Mouse (Mus musculus) spleen, adult 2 months (tissue): Measurements from ENCODE around the gene L3mbtl3. TPM values are rescaled to one million over a fixed set of nuclear protein-coding genes. Genes with fewer than 3 reads are reported as not detected.

Experiments used
- DNase-seq, 2 experiments: peaks; one replicate each; pipeline versions ENCODE4 v3.0.0 to v3.0.0-alpha.2; 2012 to 2021; ENCODE audit warnings: low spot score in 2 of 2, low read depth in 1 of 2
- H3K27ac ChIP-seq: fragments of 200-500 bp; 2 replicates; pipeline ENCODE4 v1.5.1; 2012; ENCODE audit warnings: low read length, inconsistent platforms; ENCODE audit not compliant: insufficient read depth
- H3K27me3 ChIP-seq: fragments of 200-500 bp; 2 replicates; pipeline ENCODE4 v1.6.1; 2012; ENCODE audit warnings: mild to moderate bottlenecking, moderate library complexity, low read length, inconsistent platforms; ENCODE audit not compliant: control insufficient read depth, insufficient read depth
- H3K36me3 ChIP-seq: fragments of 200-500 bp; 2 replicates; pipeline ENCODE4 v1.6.1; 2012; ENCODE audit warnings: mild to moderate bottlenecking, low read length, inconsistent platforms; ENCODE audit not compliant: control insufficient read depth, insufficient read depth
- H3K4me1 ChIP-seq: fragments of 200-500 bp; 2 replicates; pipeline ENCODE4 v1.6.1; 2011; ENCODE audit warnings: inconsistent platforms; ENCODE audit not compliant: control insufficient read depth, insufficient read depth, insufficient read length
- H3K4me3 ChIP-seq: fragments of 200-500 bp; 2 replicates; pipeline ENCODE4 v1.5.1; 2011; ENCODE audit warnings: mild to moderate bottlenecking, inconsistent platforms; ENCODE audit not compliant: insufficient read depth, insufficient read length; ENCODE audit errors: extremely low read depth
- CTCF ChIP-seq: fragments of 200-500 bp; IDR thresholded peaks from 2 replicates; pipeline ENCODE4 v1.5.1; 2011; ENCODE audit warnings: mild to moderate bottlenecking, inconsistent platforms; ENCODE audit not compliant: insufficient read depth, insufficient read length, insufficient replicate concordance; ENCODE audit errors: extremely low read depth
- POLR2A ChIP-seq: fragments of 200-500 bp; IDR thresholded peaks from 2 replicates; pipeline ENCODE4 v1.6.1; 2011; ENCODE audit warnings: low read depth, low read length, inconsistent platforms
- WGBS: fragments of 180-500 bp; shearing (Covaris S2); methylation state at CpG from one replicate; pipeline ENCODE4 v1.1.7; 2018; 5-methylcytosine and 5-hydroxymethylcytosine counted together
- polyA plus RNA-seq: library from polyadenylated mRNA; depleted of rRNA; stranded (reverse); fragments of >200 nt; gene quantifications from 2 replicates; pipeline ENCODE4 v1.2.3, GENCODE M21; 2012; rRNA removed

Gene L3mbtl3
- 5.4 and 7.1 TPM in 2 replicates for polyA plus RNA-seq

DNA sequence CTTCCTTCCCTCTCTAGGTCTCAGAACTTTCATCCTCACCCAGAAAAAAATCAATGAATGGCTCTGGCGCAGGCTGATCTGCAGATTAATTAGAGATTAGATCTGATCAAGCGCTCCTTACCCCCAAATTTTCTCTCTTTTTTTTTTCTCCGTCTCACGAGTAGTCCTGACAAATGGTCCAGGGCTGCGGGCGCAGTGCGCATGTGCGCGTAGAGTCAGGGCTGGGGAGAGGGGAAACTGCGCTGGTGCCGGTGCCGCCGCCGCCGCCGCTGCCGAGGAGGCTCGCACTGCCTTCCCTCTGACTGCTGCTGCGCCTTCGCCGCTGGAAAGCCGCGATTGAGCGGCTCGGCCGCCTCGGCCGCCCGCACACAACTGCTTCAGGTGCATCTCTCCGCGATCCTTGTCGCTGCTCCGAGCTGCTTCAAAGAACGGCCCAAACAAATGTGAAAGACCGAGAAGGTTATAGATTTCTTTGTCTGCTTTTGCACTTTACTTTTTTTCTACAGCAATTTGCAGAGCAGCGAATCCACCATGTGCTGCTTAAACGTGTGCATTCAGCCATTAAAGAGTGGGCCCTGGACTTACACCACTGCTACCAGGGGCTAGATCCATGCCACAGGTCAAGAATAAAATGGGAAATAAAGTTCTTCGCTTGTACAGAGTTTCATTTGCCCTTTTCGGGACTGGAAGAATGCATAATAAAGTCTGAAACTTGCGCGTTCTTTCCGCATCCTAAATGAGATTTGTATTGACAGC is at the start of gene L3mbtl3:
Gene L3mbtl3, minus strand, starts transcription at position 182 of the 756 bp plus-strand sequence.
- no peak; the same call in 1 of the 2 replicates for TF ChIP-seq POLR2A
- no peak for TF ChIP-seq CTCF
- DNase-seq: peak; percentile 72 to 89
- peak within 1 kb of the TSS; percentile 68 for H3K4me3 ChIP-seq
- 3% methylated on average over 42 of the region's 42 CpGs for WGBS
- no peaks in the 10 kb centered on the region for H3K27me3 ChIP-seq
- peak within 1 kb of the TSS; percentile 88 for H3K27ac ChIP-seq
- H3K36me3 ChIP-seq: no peaks in the 10 kb centered on the region
- no peaks in the 10 kb centered on the region for H3K4me1 ChIP-seq

DNA sequence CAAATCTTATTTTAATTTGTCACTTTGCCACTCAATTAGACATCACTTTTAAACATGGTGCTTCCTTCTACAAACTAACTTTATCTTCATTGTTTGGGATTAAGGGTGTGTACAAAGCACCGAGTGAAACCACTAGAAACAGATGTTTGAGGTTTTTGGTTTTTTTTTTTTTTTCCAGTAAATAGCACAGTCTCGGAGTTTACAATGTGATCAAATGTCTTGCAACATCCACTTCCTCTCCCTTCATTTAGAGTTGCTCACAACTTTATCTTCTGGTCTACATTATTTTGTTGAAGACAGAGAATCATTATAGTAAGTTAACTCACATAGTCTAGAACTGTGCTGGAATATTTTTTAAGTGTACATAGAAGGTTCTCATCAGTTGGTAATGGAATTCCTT is 45.4 kb upstream of the L3mbtl3 start:
- DNase-seq: no peak
- Histone ChIP-seq H3K27ac (no peak overlapping the region), H3K4me1 (no peaks in the 10 kb centered on the region), H3K27me3 (no peaks in the 10 kb centered on the region), H3K4me3 (no peak overlapping the region), H3K36me3 (no peaks in the 10 kb centered on the region)
- TF ChIP-seq CTCF: no peak
- no peak for TF ChIP-seq POLR2A
- WGBS: 10% methylated on average over 2 of the region's 2 CpGs

GRCm38 (mm10) chr10:26388656-26389055 is 12.9 kb upstream of the L3mbtl3 start:
- Histone ChIP-seq H3K36me3 (no peaks in the 10 kb centered on the region), H3K4me3 (no peak overlapping the region), H3K4me1 (no peaks in the 10 kb centered on the region), H3K27ac (no peak overlapping the region), H3K27me3 (no peaks in the 10 kb centered on the region)
- no peak for DNase-seq
- TF ChIP-seq POLR2A (no peak), CTCF (no peak)

- no peak overlapping the region for H3K27ac ChIP-seq
- TF ChIP-seq CTCF (no peak), POLR2A (no peak)
- no peaks in the 10 kb centered on the region for H3K4me1 ChIP-seq
- H3K27me3 ChIP-seq: no peaks in the 10 kb centered on the region
- no peak for DNase-seq
- no peaks in the 10 kb centered on the region for H3K36me3 ChIP-seq
- 91% methylated on average over 6 of the region's 6 CpGs for WGBS
- H3K4me3 ChIP-seq: no peak overlapping the region
Measured at GRCm38 (mm10) chr10:26377332-26377602, 1.5 kb upstream of the L3mbtl3 start.

- 32% methylated on average over 10 of the region's 10 CpGs for WGBS
- Histone ChIP-seq H3K27me3 (no peaks in the 10 kb centered on the region), H3K27ac (peak overlapping the region; percentile 63), H3K36me3 (no peaks in the 10 kb centered on the region), H3K4me3 (peak overlapping the region; percentile 68), H3K4me1 (no peaks in the 10 kb centered on the region)
- peak in 1 of 2 experiments; percentile 21 for DNase-seq
- TF ChIP-seq CTCF (no peak), POLR2A (no peak)
Measured at GRCm38 (mm10) chr10:26376546-26377331, 968 bp upstream of the L3mbtl3 start.

- TF ChIP-seq CTCF: no peak
- no peak for TF ChIP-seq POLR2A
- peak overlapping the region; percentile 79 for H3K27ac ChIP-seq
- no peaks in the 10 kb centered on the region for H3K4me1 ChIP-seq
- WGBS: under 1% methylated on average over 28 of the region's 30 CpGs
- no peaks in the 10 kb centered on the region for H3K36me3 ChIP-seq
- DNase-seq: peak in 1 of 2 experiments; percentile 20
- H3K4me3 ChIP-seq: peak overlapping the region; percentile 68
- H3K27me3 ChIP-seq: no peaks in the 10 kb centered on the region
Measured at GRCm38 (mm10) chr10:26375351-26375751, 420 bp downstream of the L3mbtl3 start.

DNA sequence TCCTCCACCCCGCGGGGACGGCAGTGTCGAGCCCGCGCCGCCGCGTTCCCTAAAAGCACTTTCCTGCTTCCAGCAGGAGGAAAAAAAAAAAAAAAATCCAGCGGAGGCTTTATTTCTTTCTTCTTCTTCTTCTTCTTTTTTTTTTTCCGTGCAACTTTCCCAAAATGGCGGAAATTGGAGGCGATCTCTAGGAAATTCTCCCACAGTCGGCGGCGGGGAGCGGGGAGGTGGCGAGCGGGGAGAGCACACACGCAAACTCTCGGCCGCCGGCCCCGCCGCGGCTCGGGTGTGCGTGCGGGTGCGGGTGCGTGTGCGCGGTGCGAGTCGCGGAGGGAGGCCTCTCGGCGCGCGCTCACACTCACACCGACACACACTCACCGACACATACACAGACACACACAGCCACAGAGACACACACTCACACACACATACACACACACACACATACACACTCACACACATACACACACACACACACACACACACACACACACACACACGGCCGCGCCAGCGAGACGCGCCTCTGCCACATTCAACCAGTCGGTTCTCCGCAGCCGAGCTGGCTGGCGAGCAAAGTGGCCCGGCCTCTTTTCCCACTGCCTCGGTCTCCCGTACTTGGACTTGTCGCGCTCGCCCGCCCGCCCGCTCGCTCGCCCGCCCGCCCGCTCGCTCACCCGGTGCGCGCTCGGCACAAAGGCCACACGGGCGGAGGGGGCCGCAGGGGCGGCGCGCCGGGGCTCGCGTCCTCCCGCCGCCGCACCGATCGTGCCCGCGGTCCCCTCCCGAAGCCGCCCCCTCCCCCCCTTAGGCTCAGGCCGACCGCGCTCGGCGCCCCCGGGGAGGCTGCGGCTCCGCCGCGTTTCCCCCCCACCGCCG is 1.1 kb downstream of the L3mbtl3 start:
- WGBS: 1% methylated on average over 39 of the region's 101 CpGs
- H3K4me3 ChIP-seq: peak overlapping the region; percentile 68
- H3K27me3 ChIP-seq: no peaks in the 10 kb centered on the region
- no peaks in the 10 kb centered on the region for H3K36me3 ChIP-seq
- peak in 1 of 2 experiments; percentile 49 for DNase-seq
- peak overlapping the region; percentile 88 for H3K27ac ChIP-seq
- H3K4me1 ChIP-seq: no peaks in the 10 kb centered on the region
- no peak for TF ChIP-seq POLR2A
- no peak for TF ChIP-seq CTCF
